Mouse (Mus musculus): ENCODE data around the gene Elk4.

- no peak for TF ChIP-seq POLR2A (IDR thresholded peaks at IDR 0.05; ENCODE audit: low read depth, low read length)
- TF ChIP-seq CHD1 (IDR thresholded peaks at IDR 0.05; ENCODE audit: low read depth, low read length) = no peak
Observed at GRCm38 (mm10) chr1:132014800-132015199, 7.4 kb downstream of the Elk4 start.
